Comparison of ENCODE assay signal across 11 mouse cellular contexts in the genomic region with DNA sequence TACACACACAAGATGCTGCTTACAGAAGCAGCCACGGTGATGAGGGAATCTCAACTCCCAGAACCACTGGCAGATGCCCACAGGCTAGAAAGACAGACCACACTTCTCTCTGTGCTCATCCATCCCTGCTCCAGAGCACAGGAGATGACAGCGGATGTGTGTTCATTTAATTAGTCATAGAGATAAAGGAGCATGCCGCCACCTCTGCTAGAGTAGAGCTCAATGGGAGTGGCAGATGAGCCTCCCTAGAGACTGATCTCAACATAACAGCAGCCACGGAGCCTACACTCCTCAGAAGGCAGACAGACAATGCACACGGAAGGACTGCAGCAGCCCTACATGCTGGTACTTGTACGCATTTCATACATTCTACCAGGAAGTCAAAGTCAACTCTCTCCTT. TPM values are rescaled to one million over a fixed set of nuclear protein-coding genes. Genes with fewer than 3 reads are reported as not detected.
DNase-seq lines count a peak whose midpoint lies in the region; ATAC-seq and TF ChIP-seq lines count a peak whose summit lies in the region.
"Had no signal": no experiment of that assay in that cellular context is flagged by ENCODE, and none has a peak within 500 bp of the region (broad histone marks: within the 10 kb centered on the region; RNA-seq: fewer than 3 reads in every experiment).

No protein-coding gene starts in this region.

- H3K4me1 ChIP-seq in heart, embryonic 13.5 days, result peaks cover 76% of the 10 kb centered on the region
- peaks cover 38% of the 10 kb centered on the region for H3K4me1 ChIP-seq in intestine, embryonic 16.5 days (ENCODE audit: control insufficient read depth, insufficient read depth, low read length)
- no peaks in the 10 kb centered on the region for H3K4me1 ChIP-seq in stomach, postnatal 0 days (replicated peaks; ENCODE audit: control insufficient read depth, insufficient read depth)

- no peak overlapping the region for H3K4me3 ChIP-seq in heart, embryonic 13.5 days
- no peak overlapping the region for H3K4me3 ChIP-seq in intestine, embryonic 16.5 days (ENCODE audit: low read length)
- no peak overlapping the region for H3K4me3 ChIP-seq in stomach, postnatal 0 days (ENCODE audit: low read depth, low read length)

- peaks cover 25% of the 10 kb centered on the region for H3K36me3 ChIP-seq in heart, embryonic 13.5 days
- no peaks in the 10 kb centered on the region for H3K36me3 ChIP-seq in intestine, embryonic 16.5 days (ENCODE audit: control insufficient read depth, insufficient read depth, low read length)
- H3K36me3 ChIP-seq in stomach, postnatal 0 days (ENCODE audit: control insufficient read depth, insufficient read depth, low read length), result no peaks in the 10 kb centered on the region

- no peak for ATAC-seq in heart, embryonic 13.5 days (ENCODE audit: extremely low read depth, insufficient number of reproducible peaks, low FRiP score, low TSS enrichment)
- ATAC-seq in intestine, embryonic 16.5 days, result peak; percentile 40; the same call in 1 of the 2 replicates
- ATAC-seq in stomach, postnatal 0 days (ENCODE audit: low FRiP score, low TSS enrichment), result peak; percentile 58; the same call in 1 of the 2 replicates

- 42% methylated on average over 6 of the region's 6 CpGs for WGBS in heart, embryonic 13.5 days
- 50% methylated on average over 6 of the region's 6 CpGs for WGBS in intestine, embryonic 16.5 days
- 49% methylated on average over 6 of the region's 6 CpGs for WGBS in stomach, postnatal 0 days

- TF ChIP-seq EP300 in stomach, postnatal 0 days (optimal IDR thresholded peaks at IDR 0.05), result no peak

- H3K4me2 ChIP-seq in heart, embryonic 13.5 days, result peak overlapping the region; percentile 13; the same call in 1 of the 2 replicates
- H3K4me2 ChIP-seq in intestine, embryonic 16.5 days (ENCODE audit: low read depth, low read length), result no peak overlapping the region
- no peak overlapping the region for H3K4me2 ChIP-seq in stomach, postnatal 0 days (replicated peaks; ENCODE audit: low read depth)
- H3K4me2 ChIP-seq: lung, embryonic 14.5 days had no signal

- H3K9me3 ChIP-seq in heart, embryonic 13.5 days, result no peaks in the 10 kb centered on the region
- H3K9me3 ChIP-seq in intestine, embryonic 16.5 days (ENCODE audit: control insufficient read depth, low read length), result no peaks in the 10 kb centered on the region
- H3K9me3 ChIP-seq in stomach, postnatal 0 days (ENCODE audit: control insufficient read depth, low read length), result no peaks in the 10 kb centered on the region

- no peak for TF ChIP-seq CTCF in stomach, postnatal 0 days (IDR thresholded peaks at IDR 0.05; ENCODE audit: low read depth)

- no peaks in the 10 kb centered on the region for H3K27me3 ChIP-seq in heart, embryonic 13.5 days (replicated peaks)
- no peaks in the 10 kb centered on the region for H3K27me3 ChIP-seq in intestine, embryonic 16.5 days (replicated peaks; ENCODE audit: control insufficient read depth, insufficient read depth, low read length)
- no peaks in the 10 kb centered on the region for H3K27me3 ChIP-seq in stomach, postnatal 0 days (ENCODE audit: control insufficient read depth, insufficient read depth, low read length)

- peak overlapping the region; percentile 90 for H3K27ac ChIP-seq in heart, embryonic 13.5 days (replicated peaks)
- H3K27ac ChIP-seq in intestine, embryonic 16.5 days (ENCODE audit: low read length), result no peak overlapping the region
- H3K27ac ChIP-seq in stomach, postnatal 0 days (replicated peaks), result no peak overlapping the region

- peak overlapping the region; percentile 9; the same call in 1 of the 2 replicates for H3K9ac ChIP-seq in heart, embryonic 13.5 days
- no peak overlapping the region for H3K9ac ChIP-seq in intestine, embryonic 16.5 days (ENCODE audit: low read depth, low read length)
- H3K9ac ChIP-seq in stomach, postnatal 0 days (ENCODE audit: low read length), result no peak overlapping the region
- H3K9ac ChIP-seq: lung, embryonic 14.5 days had no signal

- DNase-seq in heart, adult 9 months (ENCODE audit: low spot score in 2 of 2), result no peak
- DNase-seq in retina, postnatal 1 day, result peak; percentile 55
- no peak for DNase-seq in retina, embryonic 14.5 days (ENCODE audit: low spot score)
- DNase-seq in stomach, postnatal 0 days (ENCODE audit: low spot score), result no peak
- no peak for DNase-seq in kidney, adult 11 months
- no peak for DNase-seq in urinary bladder, adult 2 months (ENCODE audit: low spot score)
- DNase-seq: heart, postnatal 36 days; kidney, postnatal 36 days; lung, embryonic 14.5 days had no signal

RNA-seq across cellular contexts. Expression of gene Mapkapk2, which starts 33.4 kb away (rescaled TPM):
- polyA plus RNA-seq in heart, embryonic 13.5 days (2015; fragmentation: Nextera tagmentation; extraction: Ambion mirVana), result 60.0 and 62.0 TPM in 2 replicates
- 13.1 and 23.5 TPM in 2 replicates for polyA plus RNA-seq in intestine, embryonic 16.5 days (2015; fragmentation: Nextera tagmentation; extraction: Ambion mirVana)
- 34.6 and 35.4 TPM in 2 replicates for polyA plus RNA-seq in stomach, postnatal 0 days (2015; fragmentation: Nextera tagmentation; extraction: Ambion mirVana)
- polyA plus RNA-seq in urinary bladder, adult 2 months (2012; rRNA removed), result 77.4 and 86.8 TPM in 2 replicates

RNA-seq across cellular contexts. Expression of gene Il10, which starts 44.6 kb away (rescaled TPM):
- not detected in 2 replicates for polyA plus RNA-seq in heart, embryonic 13.5 days (2015; fragmentation: Nextera tagmentation; extraction: Ambion mirVana)
- not detected in 2 replicates for polyA plus RNA-seq in intestine, embryonic 16.5 days (2015; fragmentation: Nextera tagmentation; extraction: Ambion mirVana)
- not detected in 2 replicates for polyA plus RNA-seq in stomach, postnatal 0 days (2015; fragmentation: Nextera tagmentation; extraction: Ambion mirVana)
- polyA plus RNA-seq in urinary bladder, adult 2 months (2012; rRNA removed), result 0.23 and 0.27 TPM in 2 replicates
- polyA plus RNA-seq: lung, embryonic 14.5 days had no signal
